Mouse (Mus musculus) ES-E14 (cell line): ENCODE results near the gene Aagab. TPM values are rescaled to one million over a fixed set of nuclear protein-coding genes. Genes with fewer than 3 reads are reported as not detected.

Source experiments
- DNase-seq: peaks from one replicate; pipeline ENCODE4 v3.0.0-alpha.2; 2013; ENCODE audit warnings: low read depth, low spot score
- H3K27ac ChIP-seq: 2 replicates; pipeline ENCODE4 v1.5.1; 2012; ENCODE audit warnings: low read depth, mild to moderate bottlenecking, low read length, moderate library complexity, mixed read lengths; ENCODE audit not compliant: poor library complexity, insufficient read depth, severe bottlenecking
- H3K36me3 ChIP-seq: 2 replicates; pipeline ENCODE4 v1.6.1; 2012; ENCODE audit warnings: mild to moderate bottlenecking, low read length, moderate library complexity, mixed read lengths; ENCODE audit not compliant: control insufficient read depth, poor library complexity, insufficient read depth, severe bottlenecking
- H3K4me1 ChIP-seq, 2 experiments: fragments of 150-350 bp in 1 of 2; sonication (generic) in 1 of 2; 2 replicates each; pipeline ENCODE4 v1.6.1; 2012; ENCODE audit warnings: low read length in 2 of 2, mild to moderate bottlenecking in 1 of 2, mixed read lengths in 1 of 2; ENCODE audit not compliant: control insufficient read depth in 2 of 2, insufficient read depth in 2 of 2, poor library complexity in 1 of 2
- H3K4me3 ChIP-seq, 2 experiments: fragments of 150-350 bp in 1 of 2; sonication (generic) in 1 of 2; 2 replicates each; pipeline ENCODE4 v1.5.1; 2012; ENCODE audit warnings: low read length in 2 of 2, low read depth in 1 of 2, mild to moderate bottlenecking in 1 of 2, mixed read lengths in 1 of 2; ENCODE audit not compliant: insufficient read depth in 1 of 2, poor library complexity in 1 of 2, severe bottlenecking in 1 of 2
- H3K9ac ChIP-seq: 2 replicates; pipeline ENCODE4 v1.6.1; 2012; ENCODE audit warnings: low read depth, mild to moderate bottlenecking, low read length, mixed read lengths; ENCODE audit not compliant: poor library complexity, insufficient read depth, severe bottlenecking
- H3K9me3 ChIP-seq: fragments of 150-350 bp; sonication (generic); 2 replicates; pipeline ENCODE4 v1.6.1; 2012; ENCODE audit warnings: low read depth, mild to moderate bottlenecking, low read length; ENCODE audit not compliant: control insufficient read depth, insufficient read depth
- CHD2 ChIP-seq: IDR thresholded peaks from 2 replicates; pipeline ENCODE4 v1.6.1; 2014; ENCODE audit warnings: mild to moderate bottlenecking, low read depth, low read length, inconsistent platforms
- HCFC1 ChIP-seq: IDR thresholded peaks from 2 replicates; pipeline ENCODE4 v1.6.1; 2012; ENCODE audit warnings: low read length, inconsistent platforms, borderline replicate concordance; ENCODE audit not compliant: insufficient read depth
- MAFK ChIP-seq: IDR thresholded peaks from 2 replicates; pipeline ENCODE4 v1.6.1; 2014; ENCODE audit warnings: mild to moderate bottlenecking, low read depth, low read length, inconsistent platforms; ENCODE audit not compliant: insufficient read depth
- ZC3H11A ChIP-seq: IDR thresholded peaks from 2 replicates; pipeline ENCODE4 v1.6.1; 2012; ENCODE audit warnings: low read depth, mild to moderate bottlenecking, inconsistent platforms, low read length, borderline replicate concordance
- ZNF384 ChIP-seq: IDR thresholded peaks from 2 replicates; pipeline ENCODE4 v1.6.1; 2012; ENCODE audit warnings: low read depth, low read length, inconsistent platforms
- in situ Hi-C, 2 experiments: fragments of 600-800 bp; cut with MboI; formaldehyde crosslinking; loops; one replicate each; pipeline ENCODE4 v1.15.1; 2025; ENCODE audit warnings: low sequenced_read_pairs in 2 of 2, inconsistent platforms in 1 of 2; ENCODE audit not compliant: unreplicated experiment in 2 of 2
- total RNA-seq: library from RNA; depleted of rRNA; stranded (reverse); fragments of 300-350 nt; gene quantifications from 2 replicates; pipeline ENCODE4 v1.2.3, GENCODE M21; 2012

Aagab gene
- total RNA-seq, 1 experiment = 16.3 TPM

GRCm38 (mm10) chr9:63581778-63582177 lies 20.7 kb upstream of the Aagab start:
- no peak for DNase-seq
- in situ Hi-C loops = no loop called here
- H3K4me1 ChIP-seq = no peaks in the 10 kb centered on the region
- H3K36me3 ChIP-seq = no peaks in the 10 kb centered on the region
- no peak for TF ChIP-seq ZNF384
- no peak for TF ChIP-seq CHD2
- H3K4me3 ChIP-seq = no peak overlapping the region
- no peaks in the 10 kb centered on the region for H3K9me3 ChIP-seq
- H3K9ac ChIP-seq = no peak overlapping the region
- H3K27ac ChIP-seq = no peak overlapping the region

GRCm38 (mm10) chr9:63585251-63585650 lies 17.2 kb upstream of the Aagab start:
- Histone ChIP-seq H3K4me3 (no peak overlapping the region), H3K9me3 (no peaks in the 10 kb centered on the region), H3K4me1 (no peaks in the 10 kb centered on the region), H3K27ac (no peak overlapping the region), H3K9ac (no peak overlapping the region), H3K36me3 (no peaks in the 10 kb centered on the region)
- in situ Hi-C loops = no loop called here
- DNase-seq = no peak
- no peak for TF ChIP-seq ZNF384
- TF ChIP-seq ZC3H11A = no peak
- TF ChIP-seq CHD2 = no peak
- TF ChIP-seq HCFC1 = no peak
- TF ChIP-seq MAFK = no peak

DNA sequence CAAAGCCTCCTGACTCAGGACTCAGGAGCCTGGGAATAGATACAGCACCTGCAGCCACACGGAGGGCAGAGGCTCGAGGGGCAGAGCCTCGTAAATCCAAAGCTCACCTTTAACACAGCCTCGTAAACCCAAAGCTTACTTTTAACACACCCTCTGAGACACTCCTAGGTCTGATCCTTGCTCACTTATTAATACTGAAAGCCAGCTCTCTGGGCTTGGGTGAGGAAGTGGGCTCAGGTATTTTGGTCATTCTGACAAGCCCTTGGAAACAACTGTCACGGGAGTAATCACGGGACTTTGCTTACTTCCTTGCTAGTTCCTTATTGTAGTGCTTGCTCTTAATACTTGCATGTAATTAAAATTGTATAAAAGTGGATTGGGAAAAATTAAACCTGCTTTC lies 13.3 kb upstream of the Aagab start:
- H3K9me3 ChIP-seq = no peaks in the 10 kb centered on the region
- in situ Hi-C loops = no loop called here
- H3K36me3 ChIP-seq = no peaks in the 10 kb centered on the region
- H3K9ac ChIP-seq = no peak overlapping the region
- no peak for TF ChIP-seq MAFK
- no peak for TF ChIP-seq CHD2
- no peak for TF ChIP-seq HCFC1
- no peak for TF ChIP-seq ZC3H11A
- no peak for TF ChIP-seq ZNF384
- H3K4me3 ChIP-seq = no peak overlapping the region
- DNase-seq = no peak
- no peak overlapping the region for H3K27ac ChIP-seq
- no peaks in the 10 kb centered on the region for H3K4me1 ChIP-seq

GRCm38 (mm10) chr9:63590592-63590991 lies 11.9 kb upstream of the Aagab start:
- TF ChIP-seq MAFK (no peak), HCFC1 (no peak), ZC3H11A (no peak), ZNF384 (no peak), CHD2 (no peak)
- Histone ChIP-seq H3K9ac (no peak overlapping the region), H3K36me3 (no peaks in the 10 kb centered on the region), H3K9me3 (no peaks in the 10 kb centered on the region), H3K4me3 (no peak overlapping the region), H3K27ac (no peak overlapping the region), H3K4me1 (no peaks in the 10 kb centered on the region)
- no peak for DNase-seq
- in situ Hi-C loops = no loop called here

DNA sequence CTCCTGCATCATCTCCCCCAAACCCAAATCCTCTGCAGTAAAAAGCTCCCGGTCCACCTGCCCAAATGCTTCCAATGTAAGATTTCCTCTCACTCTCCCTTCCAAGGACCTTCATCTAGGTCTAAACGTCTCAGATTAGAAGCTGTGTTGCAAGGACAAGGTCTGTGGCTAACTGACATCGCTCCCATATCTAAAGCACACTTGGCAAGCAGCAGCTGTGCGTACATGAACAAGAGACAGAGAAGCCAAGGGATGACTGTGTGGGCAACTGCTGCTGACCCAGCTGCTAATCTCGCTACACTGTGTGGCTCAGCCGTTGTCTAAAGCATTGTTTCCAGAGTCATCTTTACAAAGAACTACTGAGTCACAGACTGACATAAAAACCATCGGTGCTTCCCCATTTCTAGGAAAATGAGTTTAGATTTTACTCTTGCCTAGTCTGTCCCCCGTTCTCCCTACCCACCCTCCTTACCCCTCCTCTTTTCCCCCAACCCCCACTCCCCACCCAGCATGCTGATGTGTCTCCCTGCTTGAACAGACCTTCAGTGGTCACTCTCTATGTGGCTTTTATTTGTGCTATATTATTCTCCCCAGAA lies 10.7 kb upstream of the Aagab start:
- DNase-seq = no peak
- H3K27ac ChIP-seq = no peak overlapping the region
- no peaks in the 10 kb centered on the region for H3K9me3 ChIP-seq
- no peaks in the 10 kb centered on the region for H3K36me3 ChIP-seq
- no peaks in the 10 kb centered on the region for H3K4me1 ChIP-seq
- no peak overlapping the region for H3K4me3 ChIP-seq
- in situ Hi-C loops = no loop called here
- no peak overlapping the region for H3K9ac ChIP-seq
- TF ChIP-seq ZNF384 (no peak), HCFC1 (no peak), MAFK (no peak), ZC3H11A (no peak), CHD2 (no peak)
